In the genomic region with DNA sequence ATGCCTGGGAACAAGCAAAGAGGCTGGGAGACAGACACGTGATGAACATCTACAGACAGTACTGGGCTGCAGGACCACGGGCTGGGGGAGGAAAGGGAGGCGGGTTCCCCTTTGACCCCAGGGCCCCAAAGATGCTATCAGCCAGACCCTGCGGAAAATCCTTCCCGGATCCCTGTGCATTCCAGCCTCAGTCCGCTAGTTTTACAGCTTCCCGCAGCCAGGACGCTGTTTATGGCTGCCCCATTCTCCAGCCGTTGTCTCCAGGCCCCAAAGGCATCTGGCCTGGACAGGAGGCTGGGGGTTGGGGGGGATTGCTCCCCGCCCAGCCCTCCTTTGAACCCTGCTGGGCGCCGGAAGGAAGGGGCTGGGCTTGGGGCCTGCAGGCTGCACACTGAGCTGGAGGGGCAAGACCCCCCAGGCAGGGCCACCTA, we compare ENCODE assay signal across 8 mouse cellular contexts. TPM values are rescaled to one million over a fixed set of nuclear protein-coding genes. Genes with fewer than 3 reads are reported as not detected.
DNase-seq lines count a peak whose midpoint lies in the region; ATAC-seq lines count a peak whose summit lies in the region.

No protein-coding gene starts in this region.

- no peaks in the 10 kb centered on the region for H3K36me3 ChIP-seq in forebrain, embryonic 11.5 days (ENCODE audit: control insufficient read depth, insufficient read depth, low read length)
- no peaks in the 10 kb centered on the region for H3K36me3 ChIP-seq in forebrain, embryonic 13.5 days (ENCODE audit: poor library complexity, severe bottlenecking)
- H3K36me3 ChIP-seq in liver, embryonic 11.5 days (ENCODE audit: control insufficient read depth, insufficient read depth, low read length) = no peaks in the 10 kb centered on the region
- H3K36me3 ChIP-seq in limb, embryonic 13.5 days = no peaks in the 10 kb centered on the region
- no peaks in the 10 kb centered on the region for H3K36me3 ChIP-seq in neural tube, embryonic 15.5 days

- no peak overlapping the region for H3K4me3 ChIP-seq in forebrain, embryonic 11.5 days (ENCODE audit: low read depth, low read length)
- H3K4me3 ChIP-seq in forebrain, embryonic 13.5 days = no peak overlapping the region
- H3K4me3 ChIP-seq in liver, embryonic 11.5 days (ENCODE audit: low read depth, low read length) = no peak overlapping the region
- no peak overlapping the region for H3K4me3 ChIP-seq in limb, embryonic 13.5 days
- no peak overlapping the region for H3K4me3 ChIP-seq in neural tube, embryonic 15.5 days (replicated peaks)

- peaks cover 83% of the 10 kb centered on the region for H3K27me3 ChIP-seq in forebrain, embryonic 11.5 days (ENCODE audit: control insufficient read depth, insufficient read depth, low read length)
- H3K27me3 ChIP-seq in forebrain, embryonic 13.5 days = peaks cover 98% of the 10 kb centered on the region
- H3K27me3 ChIP-seq in liver, embryonic 11.5 days (replicated peaks; ENCODE audit: control insufficient read depth, insufficient read depth, low read length) = peaks cover 84% of the 10 kb centered on the region
- peaks cover 86% of the 10 kb centered on the region for H3K27me3 ChIP-seq in limb, embryonic 13.5 days
- peaks cover 10% of the 10 kb centered on the region; the same call in 1 of the 2 replicates for H3K27me3 ChIP-seq in neural tube, embryonic 15.5 days (replicated peaks)

- DNase-seq in forebrain, embryonic 11.5 days (ENCODE audit: low spot score) = peak; percentile 57
- DNase-seq in liver, embryonic 11.5 days (ENCODE audit: low spot score) = no peak
- no peak for DNase-seq in liver
- no peak for DNase-seq in right cerebral cortex, postnatal 14 days
- DNase-seq in right cerebral cortex, postnatal 36 days (ENCODE audit: low spot score in 2 of 2) = no peak

- no peak overlapping the region for H3K4me2 ChIP-seq in forebrain, embryonic 11.5 days (ENCODE audit: low read depth, low read length, severe bottlenecking)
- no peak overlapping the region for H3K4me2 ChIP-seq in forebrain, embryonic 13.5 days
- peak overlapping the region; percentile 37 for H3K4me2 ChIP-seq in liver, embryonic 11.5 days
- H3K4me2 ChIP-seq in limb, embryonic 13.5 days (replicated peaks) = peak overlapping the region; percentile 34; the same call in 1 of the 2 replicates
- peak overlapping the region; percentile 32 for H3K4me2 ChIP-seq in neural tube, embryonic 15.5 days

- H3K4me1 ChIP-seq in forebrain, embryonic 11.5 days (replicated peaks; ENCODE audit: control insufficient read depth, insufficient read depth, low read length) = peaks cover 4% of the 10 kb centered on the region; the same call in 1 of the 2 replicates
- 0 out of 2 replicates have a peak, but pooled peaks cover 4% of the 10 kb centered on the region for H3K4me1 ChIP-seq in forebrain, embryonic 13.5 days
- peaks cover 16% of the 10 kb centered on the region for H3K4me1 ChIP-seq in liver, embryonic 11.5 days (replicated peaks; ENCODE audit: control insufficient read depth, insufficient read depth, low read length)
- H3K4me1 ChIP-seq in limb, embryonic 13.5 days = peaks cover 14% of the 10 kb centered on the region
- H3K4me1 ChIP-seq in neural tube, embryonic 15.5 days = peaks cover 23% of the 10 kb centered on the region

- ATAC-seq in forebrain, embryonic 11.5 days (replicated peaks; ENCODE audit: low FRiP score) = no peak
- ATAC-seq in forebrain, embryonic 13.5 days = no peak
- ATAC-seq in liver, embryonic 11.5 days (replicated peaks; ENCODE audit: low FRiP score) = no peak; the same call in 1 of the 2 replicates
- ATAC-seq in limb, embryonic 13.5 days (ENCODE audit: low FRiP score, low read depth) = no peak
- peak; percentile 18; the same call in 1 of the 2 replicates for ATAC-seq in neural tube, embryonic 15.5 days (ENCODE audit: low FRiP score)

- H3K27ac ChIP-seq in forebrain, embryonic 11.5 days (ENCODE audit: low read depth, low read length) = no peak overlapping the region
- no peak overlapping the region for H3K27ac ChIP-seq in forebrain, embryonic 13.5 days
- no peak overlapping the region for H3K27ac ChIP-seq in liver, embryonic 11.5 days (ENCODE audit: low read depth, low read length)
- H3K27ac ChIP-seq in limb, embryonic 13.5 days = no peak overlapping the region
- H3K27ac ChIP-seq in neural tube, embryonic 15.5 days (replicated peaks) = no peak overlapping the region

- H3K9ac ChIP-seq in forebrain, embryonic 11.5 days (ENCODE audit: low read length) = no peak overlapping the region
- no peak overlapping the region for H3K9ac ChIP-seq in forebrain, embryonic 13.5 days
- no peak overlapping the region for H3K9ac ChIP-seq in liver, embryonic 11.5 days (ENCODE audit: low read depth, low read length)
- H3K9ac ChIP-seq in limb, embryonic 13.5 days = peak overlapping the region; percentile 54
- 0 out of 2 replicates have a peak overlapping the region, but pooled peaks have one; percentile 17 for H3K9ac ChIP-seq in neural tube, embryonic 15.5 days (replicated peaks)

- WGBS in forebrain, embryonic 11.5 days = 7% methylated on average over 12 of the region's 12 CpGs
- 6% methylated on average over 12 of the region's 12 CpGs for WGBS in forebrain, embryonic 13.5 days
- 5% methylated on average over 12 of the region's 12 CpGs for WGBS in liver, embryonic 11.5 days
- 3% methylated on average over 12 of the region's 12 CpGs for WGBS in limb, embryonic 13.5 days
- 10% methylated on average over 11 of the region's 12 CpGs for WGBS in neural tube, embryonic 15.5 days

- H3K9me3 ChIP-seq in forebrain, embryonic 11.5 days (ENCODE audit: control insufficient read depth, low read length) = no peaks in the 10 kb centered on the region
- no peaks in the 10 kb centered on the region for H3K9me3 ChIP-seq in forebrain, embryonic 13.5 days (replicated peaks)
- H3K9me3 ChIP-seq in liver, embryonic 11.5 days (ENCODE audit: control insufficient read depth, low read length) = no peaks in the 10 kb centered on the region
- H3K9me3 ChIP-seq in limb, embryonic 13.5 days = no peaks in the 10 kb centered on the region
- H3K9me3 ChIP-seq in neural tube, embryonic 15.5 days (replicated peaks) = no peaks in the 10 kb centered on the region

RNA-seq across cellular contexts. Expression of a gene that starts 10.7 kb away (rescaled TPM):
- polyA plus RNA-seq in forebrain, embryonic 11.5 days (2014; fragmentation: Nextera tagmentation; extraction: Ambion mirVana) = 20.5 and 23.3 TPM in 2 replicates
- polyA plus RNA-seq in forebrain, embryonic 13.5 days (2015; fragmentation: Nextera tagmentation; extraction: Ambion mirVana) = 24.4 and 27.3 TPM in 2 replicates
- 12.8 and 13.3 TPM in 2 replicates for polyA plus RNA-seq in liver, embryonic 11.5 days (2014; fragmentation: Nextera tagmentation; extraction: Ambion mirVana)
- polyA plus RNA-seq in limb, embryonic 13.5 days (2015; fragmentation: Nextera tagmentation; extraction: Ambion mirVana) = 15.6 and 16.7 TPM in 2 replicates
- 25.8 and 30.9 TPM in 2 replicates for polyA plus RNA-seq in neural tube, embryonic 15.5 days (2015; fragmentation: Nextera tagmentation; extraction: Ambion mirVana)

Comparison
In these comparisons a context has a peak if more than half of its experiments do, and no peak if none do; other contexts are left out.
1. H3K4me2 ChIP-seq: peak in liver, embryonic 11.5 days (single experiment), limb, embryonic 13.5 days (single experiment) and neural tube, embryonic 15.5 days (single experiment); none in forebrain, embryonic 11.5 days (single experiment) and forebrain, embryonic 13.5 days (single experiment).
2. H3K9ac ChIP-seq: peak in limb, embryonic 13.5 days (single experiment) and neural tube, embryonic 15.5 days (single experiment); none in forebrain, embryonic 11.5 days (single experiment), forebrain, embryonic 13.5 days (single experiment) and liver, embryonic 11.5 days (single experiment).